Mouse (Mus musculus): Measurements from ENCODE around the gene Galnt17.

GRCm38 (mm10) chr5:130853371-130853770, 454.9 kb downstream of the Galnt17 start:
- TF ChIP-seq CTCF (IDR thresholded peaks at IDR 0.05; ENCODE audit: borderline replicate concordance, extremely low read depth, insufficient read depth, insufficient read length), result peak; percentile 100
- no peak for TF ChIP-seq POLR2A (IDR thresholded peaks at IDR 0.05; ENCODE audit: borderline replicate concordance, extremely low read depth, insufficient read depth, insufficient read length, poor library complexity, severe bottlenecking)

Measured in brain, embryonic 14.5 days (tissue).